Mouse (Mus musculus): ENCODE measurements around the gene 1700067K01Rik. TPM values are rescaled to one million over a fixed set of nuclear protein-coding genes. Genes with fewer than 3 reads are reported as not detected.
A peak's percentile ranks its signal among the peaks of the same experiment; 100 is the strongest.
"Not testable (repeated sequence)": the region's sequence is repeated elsewhere in the genome, so short reads cannot be mapped to it uniquely, and the experiment has no call there.

Gene 1700067K01Rik
- polyA plus RNA-seq, 1 experiment from 2014 or later: 1.2 TPM

DNA sequence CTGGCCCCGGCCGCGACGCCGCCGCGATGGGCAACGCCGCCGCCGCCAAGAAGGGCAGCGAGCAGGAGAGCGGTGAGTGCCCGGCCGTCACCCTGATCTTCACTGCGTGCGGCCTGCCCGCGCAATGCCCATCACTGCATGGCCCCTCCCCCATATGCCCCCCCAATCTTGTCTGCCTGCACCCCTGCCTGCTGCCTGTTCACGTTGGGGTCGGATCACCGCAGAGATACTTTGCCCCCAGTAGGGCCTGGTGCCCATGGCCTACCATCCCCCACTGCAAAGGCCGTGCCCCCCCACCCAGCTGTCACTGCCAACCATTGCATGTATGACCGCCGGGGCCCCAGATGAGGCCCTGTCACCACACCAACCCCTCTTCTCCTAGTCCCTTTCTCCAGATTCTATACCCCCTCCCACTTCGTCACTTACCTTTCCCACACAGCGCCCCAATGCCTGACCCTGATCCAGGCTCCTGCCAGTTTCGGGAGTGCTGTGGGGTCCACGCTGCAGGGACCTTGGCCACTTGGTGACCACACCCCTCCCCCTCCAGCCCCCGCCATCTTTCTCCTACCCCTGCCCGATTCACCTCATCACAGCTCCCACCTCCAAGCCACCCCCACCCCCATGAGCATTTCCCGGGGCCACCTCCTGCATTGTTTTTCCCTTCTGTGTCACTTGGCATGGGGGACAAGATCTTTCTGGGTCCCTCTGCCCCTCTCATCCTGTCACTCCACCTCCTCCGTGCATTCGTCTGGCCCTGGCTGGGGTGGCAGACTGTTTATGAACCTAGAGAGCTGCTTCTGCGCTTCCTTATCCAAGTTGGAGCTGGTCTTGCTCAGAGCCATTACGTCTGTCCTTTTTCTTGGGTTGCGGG lies 27.9 kb upstream of the 1700067K01Rik start:
- Histone ChIP-seq H3K36me3 (peaks cover 13% of the 10 kb centered on the region), H3K9me3 (replicated peaks) (no peaks in the 10 kb centered on the region), H3K27me3 (no peaks in the 10 kb centered on the region), H3K27ac (replicated peaks) (peak overlapping the region; percentile 67), H3K9ac (peak overlapping the region; percentile 93), H3K4me1 (peaks cover 44% of the 10 kb centered on the region), H3K4me2 (replicated peaks) (peak overlapping the region; percentile 88), H3K4me3 (replicated peaks) (peak overlapping the region; percentile 98)
- WGBS: 2% methylated on average over 37 of the region's 37 CpGs
- ATAC-seq (ENCODE audit: insufficient number of reproducible peaks, low FRiP score, low TSS enrichment, low read depth): peak; percentile 3

DNA sequence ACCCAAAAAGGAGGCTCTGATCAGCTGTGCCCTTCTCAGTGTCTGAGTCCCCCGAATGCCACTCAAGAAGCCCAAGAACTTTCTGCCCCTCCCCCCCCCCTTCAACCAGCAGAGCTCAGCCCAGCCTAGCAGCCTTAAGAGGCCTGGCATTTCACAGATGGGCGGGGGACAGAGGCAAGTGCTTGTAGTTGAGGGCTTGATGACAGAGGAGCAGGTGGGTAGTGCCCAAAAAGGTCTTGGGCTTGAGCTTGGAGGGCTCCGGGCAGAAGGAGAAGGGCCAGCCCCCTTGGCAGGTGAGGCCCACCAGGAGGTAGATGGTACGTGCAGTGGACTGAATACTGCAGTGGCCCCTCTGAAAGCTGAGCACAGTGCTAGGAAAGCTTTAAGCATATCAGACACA lies 26.8 kb upstream of the 1700067K01Rik start:
- Histone ChIP-seq H3K4me2 (replicated peaks) (peak overlapping the region; percentile 88; the same call in 1 of the 2 replicates), H3K4me3 (replicated peaks) (peak overlapping the region; percentile 98; the same call in 1 of the 2 replicates), H3K4me1 (peaks cover 44% of the 10 kb centered on the region), H3K9ac (no peak overlapping the region), H3K9me3 (replicated peaks) (no peaks in the 10 kb centered on the region), H3K27ac (replicated peaks) (no peak overlapping the region), H3K27me3 (no peaks in the 10 kb centered on the region), H3K36me3 (peaks cover 4% of the 10 kb centered on the region; the same call in 1 of the 2 replicates)
- 77% methylated on average over 4 of the region's 4 CpGs for WGBS
- ATAC-seq (ENCODE audit: insufficient number of reproducible peaks, low FRiP score, low TSS enrichment, low read depth): no peak

DNA sequence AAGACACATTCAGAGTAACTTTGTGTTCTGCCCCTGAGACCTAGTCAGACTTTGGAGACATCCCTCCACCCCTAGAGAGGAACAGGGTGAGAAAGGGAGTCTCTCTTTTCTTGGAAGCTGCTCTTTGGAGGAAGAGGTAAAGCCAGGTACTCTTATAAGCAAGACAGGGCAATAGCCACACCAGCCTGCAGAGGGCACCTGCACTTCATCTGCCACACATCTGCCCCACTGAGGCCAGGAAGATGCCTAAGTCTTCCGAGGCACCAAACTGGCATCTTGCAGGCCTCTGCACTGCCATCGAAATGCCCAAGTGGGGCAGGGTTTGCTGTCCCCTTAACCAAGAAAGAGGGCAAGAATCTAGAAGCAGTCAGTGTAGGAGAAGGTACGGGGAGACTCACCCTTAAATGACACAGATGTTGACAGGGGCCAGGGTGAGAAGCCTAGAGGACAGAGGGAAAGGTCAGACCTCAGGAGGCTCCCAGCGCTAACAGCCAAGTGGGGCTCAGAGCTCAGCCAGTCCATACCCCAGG lies 25.1 kb upstream of the 1700067K01Rik start:
- Histone ChIP-seq H3K9me3 (replicated peaks) (no peaks in the 10 kb centered on the region), H3K27me3 (no peaks in the 10 kb centered on the region), H3K4me2 (replicated peaks) (no peak overlapping the region), H3K27ac (replicated peaks) (no peak overlapping the region), H3K36me3 (peaks cover 13% of the 10 kb centered on the region), H3K4me3 (replicated peaks) (no peak overlapping the region), H3K4me1 (peaks cover 44% of the 10 kb centered on the region), H3K9ac (no peak overlapping the region)
- ATAC-seq (ENCODE audit: insufficient number of reproducible peaks, low FRiP score, low TSS enrichment, low read depth): no peak
- WGBS: 79% methylated on average over 4 of the region's 4 CpGs

DNA sequence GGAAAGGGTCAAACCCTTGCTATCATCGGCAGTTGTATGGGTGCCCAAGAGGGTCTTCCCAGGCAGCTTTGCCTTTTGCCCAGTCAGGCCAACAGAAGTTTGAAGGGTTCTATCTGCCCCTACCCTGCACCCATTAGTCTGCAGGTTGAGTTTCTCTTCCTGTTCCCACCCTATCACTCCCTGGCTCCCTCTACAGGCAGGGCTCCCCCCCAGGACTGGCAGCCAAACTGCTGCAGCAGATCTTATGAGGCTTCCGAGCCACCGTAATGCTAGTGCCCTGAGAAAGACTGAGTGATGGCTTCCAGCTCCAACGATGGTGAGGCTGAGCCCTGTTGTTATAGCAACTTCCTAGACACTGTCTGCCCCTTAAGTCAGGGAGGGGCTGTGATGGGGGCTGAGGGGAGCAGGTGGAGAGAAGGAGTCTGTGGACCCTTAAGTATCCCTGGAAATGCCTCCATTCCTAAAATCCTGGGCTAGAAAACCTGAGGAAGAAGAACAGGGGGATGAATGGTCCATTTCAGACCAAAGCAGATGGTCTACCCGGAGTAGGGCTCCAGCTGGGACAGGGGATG lies 24.4 kb upstream of the 1700067K01Rik start:
- Histone ChIP-seq H3K9ac (no peak overlapping the region), H3K36me3 (peaks cover 20% of the 10 kb centered on the region), H3K27me3 (no peaks in the 10 kb centered on the region), H3K27ac (replicated peaks) (no peak overlapping the region), H3K4me3 (replicated peaks) (no peak overlapping the region), H3K4me1 (peaks cover 40% of the 10 kb centered on the region), H3K9me3 (replicated peaks) (no peaks in the 10 kb centered on the region), H3K4me2 (replicated peaks) (no peak overlapping the region)
- WGBS: 88% methylated on average over 5 of the region's 5 CpGs
- ATAC-seq (ENCODE audit: insufficient number of reproducible peaks, low FRiP score, low TSS enrichment, low read depth): no peak

DNA sequence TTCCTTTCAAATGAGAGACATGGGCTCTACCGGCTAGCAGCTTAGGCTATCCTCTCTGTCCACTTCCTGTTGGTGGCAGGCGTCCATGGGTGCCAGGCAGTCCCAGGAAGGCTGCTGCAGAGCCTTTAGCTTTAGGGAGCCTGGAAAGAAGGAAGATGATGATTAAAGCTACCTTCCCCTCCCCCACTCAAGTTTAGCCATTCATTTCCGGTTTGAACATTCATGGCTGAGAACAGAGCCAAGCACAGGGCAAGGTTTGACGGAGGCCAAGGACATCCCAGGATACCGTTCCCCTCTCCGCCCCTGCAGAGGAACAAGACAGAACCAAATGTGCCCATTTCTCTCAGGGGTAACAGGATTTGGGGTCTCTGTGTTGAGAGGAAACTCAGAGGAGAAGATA lies 23.7 kb upstream of the 1700067K01Rik start:
- no peak for ATAC-seq (ENCODE audit: insufficient number of reproducible peaks, low FRiP score, low TSS enrichment, low read depth)
- Histone ChIP-seq H3K9me3 (replicated peaks) (no peaks in the 10 kb centered on the region), H3K27ac (replicated peaks) (no peak overlapping the region; the same call in 1 of the 2 replicates), H3K36me3 (peaks cover 26% of the 10 kb centered on the region), H3K9ac (no peak overlapping the region), H3K27me3 (no peaks in the 10 kb centered on the region), H3K4me2 (replicated peaks) (no peak overlapping the region), H3K4me3 (replicated peaks) (no peak overlapping the region), H3K4me1 (peaks cover 37% of the 10 kb centered on the region)
- 49% methylated on average over 6 of the region's 6 CpGs for WGBS

DNA sequence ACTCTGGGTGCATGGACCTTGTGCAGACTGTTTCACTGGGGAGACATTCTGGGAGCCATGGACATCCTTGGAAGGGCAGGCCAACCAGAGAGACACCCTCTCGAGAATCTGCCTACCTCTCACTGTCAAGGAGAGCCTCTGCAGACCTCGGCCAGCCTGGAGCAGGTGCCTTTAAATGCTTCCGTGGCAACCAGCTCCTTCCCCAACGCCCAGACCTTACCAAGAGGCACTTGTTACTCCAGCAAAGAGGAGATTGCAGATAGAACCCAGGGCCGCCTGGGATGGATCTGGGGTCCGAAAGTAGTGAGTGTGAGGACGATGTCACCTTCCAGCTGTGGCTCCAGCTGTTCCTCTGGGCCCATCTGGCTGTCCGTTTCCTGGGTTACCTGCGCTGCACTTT lies 23.1 kb upstream of the 1700067K01Rik start:
- H3K4me1 ChIP-seq: peaks cover 37% of the 10 kb centered on the region
- no peaks in the 10 kb centered on the region for H3K27me3 ChIP-seq
- 73% methylated on average over 9 of the region's 9 CpGs for WGBS
- no peak overlapping the region for H3K4me3 ChIP-seq (replicated peaks)
- ATAC-seq (ENCODE audit: insufficient number of reproducible peaks, low FRiP score, low TSS enrichment, low read depth): no peak
- H3K36me3 ChIP-seq: peaks cover 32% of the 10 kb centered on the region
- H3K27ac ChIP-seq (replicated peaks): no peak overlapping the region
- H3K9ac ChIP-seq: no peak overlapping the region
- H3K9me3 ChIP-seq (replicated peaks): no peaks in the 10 kb centered on the region
- no peak overlapping the region for H3K4me2 ChIP-seq (replicated peaks)

DNA sequence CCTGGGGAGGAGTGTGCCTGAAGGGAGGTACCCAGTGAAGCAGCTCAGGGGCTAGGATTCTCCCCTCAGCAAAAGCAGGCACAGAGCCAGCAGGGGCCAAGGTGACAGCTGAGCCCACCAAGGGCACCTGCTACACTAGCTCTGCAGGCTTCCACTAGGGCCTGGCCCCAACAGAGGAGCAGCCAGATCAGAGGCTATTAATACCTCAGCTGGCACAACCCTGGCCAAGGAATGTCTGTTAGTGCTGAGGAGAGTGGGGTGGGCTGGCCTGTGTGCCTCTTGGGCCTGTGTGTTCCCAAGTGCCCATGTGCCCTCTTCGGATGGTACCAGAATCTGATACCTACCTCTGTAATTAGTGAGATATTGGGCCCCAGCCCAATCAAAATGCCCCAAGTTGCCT lies 21.1 kb upstream of the 1700067K01Rik start:
- Histone ChIP-seq H3K36me3 (peaks cover 50% of the 10 kb centered on the region), H3K27ac (replicated peaks) (no peak overlapping the region), H3K27me3 (no peaks in the 10 kb centered on the region), H3K9me3 (replicated peaks) (no peaks in the 10 kb centered on the region), H3K4me3 (replicated peaks) (no peak overlapping the region), H3K4me1 (peaks cover 22% of the 10 kb centered on the region), H3K9ac (no peak overlapping the region), H3K4me2 (replicated peaks) (no peak overlapping the region)
- 68% methylated on average over 1 of the region's 1 CpGs for WGBS
- ATAC-seq (ENCODE audit: insufficient number of reproducible peaks, low FRiP score, low TSS enrichment, low read depth): peak; percentile 31; the same call in 1 of the 2 replicates

DNA sequence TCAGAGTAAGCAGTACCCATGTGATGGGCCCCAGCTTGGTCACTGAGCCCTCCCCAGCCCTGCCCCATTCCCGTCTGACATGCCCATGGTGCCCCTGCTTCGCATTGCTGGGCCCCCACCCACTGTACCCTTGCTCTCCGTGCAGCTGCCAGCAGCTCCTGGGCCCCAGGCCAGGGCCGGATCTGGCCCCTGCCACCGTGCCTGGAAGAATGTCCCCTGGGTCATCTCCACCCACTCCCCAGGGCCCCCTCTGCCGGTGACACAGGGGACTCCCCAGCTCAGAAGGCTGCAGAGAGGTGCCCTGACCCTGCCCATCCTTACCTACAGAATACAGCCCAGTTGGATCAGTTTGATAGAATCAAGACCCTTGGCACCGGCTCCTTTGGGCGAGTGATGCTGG lies 20.5 kb upstream of the 1700067K01Rik start:
- H3K4me2 ChIP-seq (replicated peaks): no peak overlapping the region
- no peaks in the 10 kb centered on the region for H3K27me3 ChIP-seq
- peaks cover 54% of the 10 kb centered on the region for H3K36me3 ChIP-seq

DNA sequence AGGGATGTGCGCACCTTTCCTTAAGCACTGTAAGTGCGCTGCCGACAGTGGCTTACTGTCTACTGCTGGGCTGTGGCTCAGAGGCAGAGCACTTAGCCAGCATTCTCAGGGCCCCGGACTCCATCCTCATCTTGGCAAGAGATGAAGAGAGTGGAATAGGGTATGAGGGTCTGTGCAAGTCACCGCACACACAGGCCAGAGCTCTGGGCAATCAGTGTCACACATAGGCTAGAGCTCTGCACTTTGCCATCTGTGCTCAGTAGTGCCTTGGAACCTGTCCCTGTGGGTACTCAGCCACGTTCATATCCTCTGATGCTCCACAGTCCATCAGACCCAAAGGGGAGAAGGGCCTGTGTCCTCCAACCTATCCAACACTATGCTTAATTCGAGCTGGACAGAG lies 19.8 kb upstream of the 1700067K01Rik start:
- no peak overlapping the region for H3K4me2 ChIP-seq (replicated peaks)
- 93% methylated on average over 7 of the region's 7 CpGs for WGBS
- no peak for ATAC-seq (ENCODE audit: insufficient number of reproducible peaks, low FRiP score, low TSS enrichment, low read depth)
- H3K27ac ChIP-seq (replicated peaks): no peak overlapping the region
- no peak overlapping the region for H3K4me3 ChIP-seq (replicated peaks)
- H3K36me3 ChIP-seq: peaks cover 61% of the 10 kb centered on the region
- no peaks in the 10 kb centered on the region for H3K9me3 ChIP-seq (replicated peaks)
- peaks cover 18% of the 10 kb centered on the region for H3K4me1 ChIP-seq
- H3K9ac ChIP-seq: no peak overlapping the region
- H3K27me3 ChIP-seq: no peaks in the 10 kb centered on the region

More for the DNA sequence above, 20.5 kb upstream of the 1700067K01Rik start:
- WGBS: 71% methylated on average over 8 of the region's 8 CpGs
- H3K4me1 ChIP-seq: peaks cover 22% of the 10 kb centered on the region
- ATAC-seq (ENCODE audit: insufficient number of reproducible peaks, low FRiP score, low TSS enrichment, low read depth): no peak
- no peak overlapping the region for H3K9ac ChIP-seq
- no peak overlapping the region for H3K4me3 ChIP-seq (replicated peaks)
- H3K27ac ChIP-seq (replicated peaks): no peak overlapping the region
- no peaks in the 10 kb centered on the region for H3K9me3 ChIP-seq (replicated peaks)

DNA sequence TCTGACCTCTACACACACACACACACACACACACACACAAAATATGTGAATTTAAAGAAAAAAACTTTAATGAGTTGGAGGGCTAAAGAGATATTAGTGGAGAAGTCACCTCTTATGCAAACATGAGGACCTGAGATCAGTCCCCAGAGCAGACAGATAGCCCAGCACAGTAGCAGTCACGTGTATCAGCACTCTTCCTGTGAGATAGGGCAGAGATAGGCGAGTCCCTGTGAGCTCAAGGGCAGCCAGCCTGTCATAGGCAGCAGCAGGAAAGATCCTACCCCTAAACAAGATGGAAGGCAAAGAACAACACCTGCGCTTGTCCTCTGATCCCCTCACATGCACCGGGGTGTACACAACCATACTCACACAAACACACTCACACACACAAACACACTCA lies 18.9 kb upstream of the 1700067K01Rik start:
- H3K9me3 ChIP-seq (replicated peaks): no peaks in the 10 kb centered on the region
- 85% methylated on average over 4 of the region's 4 CpGs for WGBS
- peaks cover 70% of the 10 kb centered on the region for H3K36me3 ChIP-seq
- H3K27ac ChIP-seq (replicated peaks): no peak overlapping the region
- ATAC-seq (ENCODE audit: insufficient number of reproducible peaks, low FRiP score, low TSS enrichment, low read depth): no peak
- no peak overlapping the region for H3K4me3 ChIP-seq (replicated peaks)
- peaks cover 9% of the 10 kb centered on the region for H3K4me1 ChIP-seq
- H3K9ac ChIP-seq: no peak overlapping the region
- no peak overlapping the region for H3K4me2 ChIP-seq (replicated peaks)
- H3K27me3 ChIP-seq: no peaks in the 10 kb centered on the region

DNA sequence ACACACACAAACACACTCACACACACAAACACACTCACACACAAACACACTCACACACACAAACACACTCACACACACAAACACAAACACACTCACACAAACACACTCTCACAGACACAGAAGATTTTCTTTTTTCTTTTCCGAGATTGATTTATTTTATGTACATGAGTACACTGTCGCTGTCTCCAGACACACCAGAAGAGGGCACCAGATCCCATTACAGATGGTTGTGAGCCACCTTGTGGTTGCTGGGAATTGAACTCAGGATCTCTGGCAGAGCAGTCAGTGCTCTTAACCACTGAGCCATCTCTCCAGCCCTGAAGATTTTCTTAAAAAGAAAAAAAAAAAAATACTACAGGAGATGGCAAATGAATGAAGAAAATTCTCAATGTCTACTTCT lies 18.1 kb upstream of the 1700067K01Rik start:
- not testable (repeated sequence) for H3K4me1 ChIP-seq; H3K4me3 ChIP-seq (replicated peaks); H3K4me2 ChIP-seq (replicated peaks); H3K27ac ChIP-seq (replicated peaks); H3K9me3 ChIP-seq (replicated peaks); H3K27me3 ChIP-seq; ATAC-seq (ENCODE audit: insufficient number of reproducible peaks, low FRiP score, low TSS enrichment, low read depth); H3K9ac ChIP-seq
- WGBS: 91% methylated on average over 2 of the region's 2 CpGs
- peaks cover 78% of the 10 kb centered on the region for H3K36me3 ChIP-seq

Data from embryonic facial prominence, embryonic 15.5 days (tissue).